Mouse (Mus musculus) myocyte (in vitro differentiated cells): ENCODE results near the gene Dhx34. TPM values are rescaled to one million over a fixed set of nuclear protein-coding genes. Genes with fewer than 3 reads are reported as not detected.

Source experiments
- H3K27me3 ChIP-seq: one replicate; pipeline ENCODE4 v1.6.1; 2011; ENCODE audit not compliant: control insufficient read depth, insufficient read depth, insufficient read length
- H3K36me3 ChIP-seq: one replicate; pipeline ENCODE4 v1.6.1; 2011; ENCODE audit not compliant: control insufficient read depth, insufficient read depth
- H3K4me2 ChIP-seq: one replicate; pipeline ENCODE4 v1.6.1; 2011; ENCODE audit warnings: low read depth, control low read depth
- H3K4me3 ChIP-seq: one replicate; pipeline ENCODE4 v1.5.1; 2011; ENCODE audit warnings: mild to moderate bottlenecking, control low read depth, moderate library complexity
- H3K79me2 ChIP-seq: one replicate; pipeline ENCODE4 v1.6.1; 2011; ENCODE audit not compliant: control insufficient read depth, insufficient read depth
- H3ac ChIP-seq: one replicate; pipeline ENCODE4 v1.6.1; 2011; ENCODE audit not compliant: control insufficient read depth, insufficient read length
- CEBPB ChIP-seq: IDR thresholded peaks from 2 replicates; pipeline ENCODE4 v1.6.1; 2011; ENCODE audit warnings: mild to moderate bottlenecking, moderate library complexity; ENCODE audit not compliant: poor library complexity, insufficient read depth, severe bottlenecking
- E2F4 ChIP-seq: IDR thresholded peaks from one replicate; pipeline ENCODE4 v1.6.1; 2011; ENCODE audit warnings: mild to moderate bottlenecking, control low read depth, moderate library complexity; ENCODE audit not compliant: insufficient read depth
- MAX ChIP-seq: IDR thresholded peaks from one replicate; pipeline ENCODE4 v1.6.1; 2011; ENCODE audit warnings: low read depth, mild to moderate bottlenecking, control low read depth
- MYOD1 ChIP-seq, 3 experiments: IDR thresholded peaks; one replicate each; pipeline ENCODE4 v1.6.1; 2011; ENCODE audit warnings: control low read depth in 2 of 3, low read depth in 2 of 3, mild to moderate bottlenecking in 2 of 3, moderate library complexity in 1 of 3; ENCODE audit not compliant: insufficient read length in 2 of 3, control insufficient read depth in 1 of 3
- MYOG ChIP-seq, 3 experiments: IDR thresholded peaks; one replicate each; pipeline ENCODE4 v1.6.1; 2011; ENCODE audit warnings: control low read depth in 2 of 3, low read depth in 2 of 3, mild to moderate bottlenecking in 2 of 3; ENCODE audit not compliant: insufficient read length in 2 of 3, control insufficient read depth in 1 of 3, insufficient read depth in 1 of 3
- POLR2A ChIP-seq: IDR thresholded peaks from one replicate; pipeline ENCODE4 v1.6.1; 2011; ENCODE audit warnings: low read depth, mild to moderate bottlenecking, control low read depth, moderate library complexity; ENCODE audit not compliant: insufficient read length
- POLR2AphosphoS2 ChIP-seq: IDR thresholded peaks from one replicate; pipeline ENCODE4 v1.6.1; 2011; ENCODE audit warnings: low read depth, control low read depth; ENCODE audit not compliant: insufficient read length
- REST ChIP-seq: IDR thresholded peaks from one replicate; pipeline ENCODE4 v1.6.1; 2011; ENCODE audit warnings: mild to moderate bottlenecking, control low read depth, moderate library complexity; ENCODE audit not compliant: insufficient read depth, insufficient read length
- SRF ChIP-seq: IDR thresholded peaks from one replicate; pipeline ENCODE4 v1.6.1; 2011; ENCODE audit warnings: low read depth; ENCODE audit not compliant: control insufficient read depth, insufficient read length
- TCF12 ChIP-seq: IDR thresholded peaks from one replicate; pipeline ENCODE4 v1.6.1; 2011; ENCODE audit warnings: mild to moderate bottlenecking, control low read depth; ENCODE audit not compliant: poor library complexity, insufficient read depth, severe bottlenecking
- TCF3 ChIP-seq: IDR thresholded peaks from one replicate; pipeline ENCODE4 v1.6.1; 2011; ENCODE audit warnings: low read depth, control low read depth; ENCODE audit not compliant: insufficient read length
- USF1 ChIP-seq: IDR thresholded peaks from one replicate; pipeline ENCODE4 v1.6.1; 2011; ENCODE audit warnings: low read depth, mild to moderate bottlenecking, control low read depth, moderate library complexity
- polyA plus RNA-seq: library from polyadenylated mRNA; unstranded; fragments of >200 nt; fragmentation: generic; extraction: Trizol; gene quantifications from one replicate; pipeline ENCODE4 v1.2.1, GENCODE M21; 2012; ENCODE audit warnings: missing spikeins

Dhx34 gene
- polyA plus RNA-seq, 1 experiment = 9.0 TPM

- TF ChIP-seq CEBPB (no peak), MAX (no peak), E2F4 (no peak), TCF12 (no peak), USF1 (no peak), SRF (no peak), MYOD1 (IDR thresholded peaks at IDR 0.05; ENCODE audit: control insufficient read depth in 1 of 3, insufficient read length in 2 of 3, low read depth in 2 of 3) (no peak), MYOG (IDR thresholded peaks at IDR 0.05; ENCODE audit: control insufficient read depth in 1 of 3, insufficient read depth in 1 of 3, insufficient read length in 2 of 3, low read depth in 2 of 3) (no peak), POLR2A (no peak), TCF3 (no peak), POLR2AphosphoS2 (no peak), REST (no peak)
- H3K4me2 ChIP-seq = no peak overlapping the region
- H3K36me3 ChIP-seq = no peaks in the 10 kb centered on the region
- H3K79me2 ChIP-seq = no peaks in the 10 kb centered on the region
- no peak overlapping the region for H3K4me3 ChIP-seq
- no peaks in the 10 kb centered on the region for H3K27me3 ChIP-seq
- no peak overlapping the region for H3ac ChIP-seq
These were observed 59.8 kb downstream of the Dhx34 start for GRCm38 (mm10) chr7:16162036-16162435.

GRCm38 (mm10) chr7:16161302-16161701 lies 60.5 kb downstream of the Dhx34 start:
- H3K4me2 ChIP-seq = no peak overlapping the region
- H3K27me3 ChIP-seq = no peaks in the 10 kb centered on the region
- TF ChIP-seq MAX (no peak), TCF3 (no peak), SRF (no peak), E2F4 (no peak), TCF12 (no peak), CEBPB (no peak), POLR2A (no peak), MYOG (IDR thresholded peaks at IDR 0.05; ENCODE audit: control insufficient read depth in 1 of 3, insufficient read depth in 1 of 3, insufficient read length in 2 of 3, low read depth in 2 of 3) (no peak), REST (no peak), POLR2AphosphoS2 (no peak), USF1 (no peak), MYOD1 (IDR thresholded peaks at IDR 0.05; ENCODE audit: control insufficient read depth in 1 of 3, insufficient read length in 2 of 3, low read depth in 2 of 3) (no peak)
- no peaks in the 10 kb centered on the region for H3K79me2 ChIP-seq
- H3ac ChIP-seq = no peak overlapping the region
- H3K4me3 ChIP-seq = no peak overlapping the region
- no peaks in the 10 kb centered on the region for H3K36me3 ChIP-seq

- Histone ChIP-seq H3K79me2 (no peaks in the 10 kb centered on the region), H3K27me3 (no peaks in the 10 kb centered on the region), H3K4me3 (no peak overlapping the region), H3ac (no peak overlapping the region), H3K36me3 (no peaks in the 10 kb centered on the region), H3K4me2 (no peak overlapping the region)
- TF ChIP-seq POLR2AphosphoS2 = no peak
- TF ChIP-seq MAX = no peak
- TF ChIP-seq USF1 = no peak
- no peak for TF ChIP-seq MYOG (IDR thresholded peaks at IDR 0.05; ENCODE audit: control insufficient read depth in 1 of 3, insufficient read depth in 1 of 3, insufficient read length in 2 of 3, low read depth in 2 of 3)
- no peak for TF ChIP-seq E2F4
- no peak for TF ChIP-seq POLR2A
- TF ChIP-seq SRF = no peak
- no peak for TF ChIP-seq TCF3
- TF ChIP-seq TCF12 = no peak
- no peak for TF ChIP-seq REST
- TF ChIP-seq MYOD1 (IDR thresholded peaks at IDR 0.05; ENCODE audit: control insufficient read depth in 1 of 3, insufficient read length in 2 of 3, low read depth in 2 of 3) = no peak
- TF ChIP-seq CEBPB = no peak
These were observed 61.1 kb downstream of the Dhx34 start for GRCm38 (mm10) chr7:16160702-16161101.

- TF ChIP-seq TCF12 (no peak), MYOG (IDR thresholded peaks at IDR 0.05; ENCODE audit: control insufficient read depth in 1 of 3, insufficient read depth in 1 of 3, insufficient read length in 2 of 3, low read depth in 2 of 3) (peak in 1 of 3 experiments; percentile 5)
- Histone ChIP-seq H3K4me2 (no peak overlapping the region), H3K27me3 (no peaks in the 10 kb centered on the region), H3ac (no peak overlapping the region), H3K79me2 (no peaks in the 10 kb centered on the region), H3K4me3 (no peak overlapping the region), H3K36me3 (no peaks in the 10 kb centered on the region)
These were observed 63.1 kb downstream of the Dhx34 start for GRCm38 (mm10) chr7:16158735-16159134.

GRCm38 (mm10) chr7:16156105-16156714 lies 65.6 kb downstream of the Dhx34 start:
- no peak overlapping the region for H3K4me3 ChIP-seq
- no peaks in the 10 kb centered on the region for H3K36me3 ChIP-seq
- TF ChIP-seq TCF12 (no peak), MYOD1 (IDR thresholded peaks at IDR 0.05; ENCODE audit: control insufficient read depth in 1 of 3, insufficient read length in 2 of 3, low read depth in 2 of 3) (no peak), TCF3 (no peak), MYOG (IDR thresholded peaks at IDR 0.05; ENCODE audit: control insufficient read depth in 1 of 3, insufficient read depth in 1 of 3, insufficient read length in 2 of 3, low read depth in 2 of 3) (no peak), CEBPB (no peak), E2F4 (no peak), POLR2A (no peak), USF1 (no peak), POLR2AphosphoS2 (no peak), SRF (no peak), REST (no peak), MAX (no peak)
- no peaks in the 10 kb centered on the region for H3K79me2 ChIP-seq
- no peak overlapping the region for H3K4me2 ChIP-seq
- no peaks in the 10 kb centered on the region for H3K27me3 ChIP-seq
- no peak overlapping the region for H3ac ChIP-seq
